In genomic region chr12:64832313-64833151, GRCm38 (mm10) we compare ENCODE assay signal across 16 mouse cellular contexts.
A peak's percentile ranks its signal among the peaks of the same experiment; 100 is the strongest.
DNase-seq lines count a peak whose midpoint lies in the region; ATAC-seq lines count a peak whose summit lies in the region.
"Had no signal": no experiment of that assay in that cellular context is flagged by ENCODE, and none has a peak within 500 bp of the region (broad histone marks: within the 10 kb centered on the region; RNA-seq: fewer than 3 reads in every experiment).

No protein-coding gene starts in this region.

- H3K27me3 ChIP-seq in embryonic facial prominence, embryonic 14.5 days (replicated peaks; ENCODE audit: control insufficient read depth, insufficient read depth, low read length) = no peaks in the 10 kb centered on the region
- H3K27me3 ChIP-seq in hindbrain, embryonic 13.5 days = no peaks in the 10 kb centered on the region
- no peaks in the 10 kb centered on the region for H3K27me3 ChIP-seq in midbrain, embryonic 16.5 days (ENCODE audit: control insufficient read depth, insufficient read depth, low read depth, low read length)
- H3K27me3 ChIP-seq: CH12.LX; heart, embryonic 12.5 days; liver, embryonic 13.5 days had no signal

- no peaks in the 10 kb centered on the region for H3K36me3 ChIP-seq in embryonic facial prominence, embryonic 14.5 days (ENCODE audit: control insufficient read depth, insufficient read depth, low read length)
- no peaks in the 10 kb centered on the region for H3K36me3 ChIP-seq in hindbrain, embryonic 13.5 days
- no peaks in the 10 kb centered on the region for H3K36me3 ChIP-seq in midbrain, embryonic 16.5 days (ENCODE audit: control insufficient read depth, insufficient read depth, low read length)
- H3K36me3 ChIP-seq: heart, embryonic 12.5 days; liver, embryonic 13.5 days had no signal

- no peak overlapping the region for H3K9ac ChIP-seq in embryonic facial prominence, embryonic 14.5 days (ENCODE audit: low read depth, low read length)
- no peak overlapping the region for H3K9ac ChIP-seq in hindbrain, embryonic 13.5 days
- no peak overlapping the region for H3K9ac ChIP-seq in midbrain, embryonic 16.5 days (ENCODE audit: low read depth, low read length)
- H3K9ac ChIP-seq: heart, embryonic 12.5 days; liver, embryonic 13.5 days had no signal

- no peak overlapping the region for H3K4me2 ChIP-seq in embryonic facial prominence, embryonic 14.5 days (ENCODE audit: low read depth, low read length)
- H3K4me2 ChIP-seq in hindbrain, embryonic 13.5 days = no peak overlapping the region
- no peak overlapping the region for H3K4me2 ChIP-seq in midbrain, embryonic 16.5 days (ENCODE audit: low read length)
- H3K4me2 ChIP-seq: heart, embryonic 12.5 days; liver, embryonic 13.5 days had no signal

- ATAC-seq in embryonic facial prominence, embryonic 14.5 days (ENCODE audit: low read depth) = peak; percentile 71
- ATAC-seq in hindbrain, embryonic 13.5 days (ENCODE audit: low FRiP score) = peak; percentile 76
- peak; percentile 83 for ATAC-seq in midbrain, embryonic 16.5 days
- ATAC-seq: Patski had no signal

- peak; percentile 48 for DNase-seq in embryo, embryonic 11 days
- peak; percentile 62 for DNase-seq in embryonic facial prominence, embryonic 14.5 days (ENCODE audit: low spot score)
- DNase-seq in liver = no peak
- DNase-seq in right cerebral cortex, postnatal 25 days = no peak
- no peak for DNase-seq in testis, postnatal 14 days (ENCODE audit: low spot score)
- DNase-seq: adrenal gland, adult 8-10 months; kidney, postnatal 25 days; liver, embryonic 13.5 days; lung, postnatal 14 days; right cerebral cortex, adult 18-20 months; thymus, postnatal 25 days had no signal

- H3K27ac ChIP-seq in embryonic facial prominence, embryonic 14.5 days (replicated peaks; ENCODE audit: low read depth, low read length) = no peak overlapping the region
- no peak overlapping the region for H3K27ac ChIP-seq in hindbrain, embryonic 13.5 days
- no peak overlapping the region for H3K27ac ChIP-seq in midbrain, embryonic 16.5 days (ENCODE audit: low read length)
- H3K27ac ChIP-seq: liver, embryonic 13.5 days had no signal

- no peaks in the 10 kb centered on the region for H3K9me3 ChIP-seq in embryonic facial prominence, embryonic 14.5 days (ENCODE audit: control insufficient read depth, low read length)
- no peaks in the 10 kb centered on the region for H3K9me3 ChIP-seq in hindbrain, embryonic 13.5 days
- no peaks in the 10 kb centered on the region for H3K9me3 ChIP-seq in midbrain, embryonic 16.5 days (replicated peaks; ENCODE audit: control insufficient read depth, low read length, poor library complexity, severe bottlenecking)
- H3K9me3 ChIP-seq: heart, embryonic 12.5 days; liver, embryonic 13.5 days had no signal

- 44% methylated on average over 9 of the region's 9 CpGs for WGBS in embryonic facial prominence, embryonic 14.5 days
- WGBS in hindbrain, embryonic 13.5 days = 52% methylated on average over 9 of the region's 9 CpGs
- WGBS in midbrain, embryonic 16.5 days = 26% methylated on average over 9 of the region's 9 CpGs

- H3K4me1 ChIP-seq in embryonic facial prominence, embryonic 14.5 days (ENCODE audit: control insufficient read depth, insufficient read depth, low read length) = no peaks in the 10 kb centered on the region
- H3K4me1 ChIP-seq in hindbrain, embryonic 13.5 days (replicated peaks) = peaks cover 8% of the 10 kb centered on the region; the same call in 1 of the 2 replicates
- H3K4me1 ChIP-seq in midbrain, embryonic 16.5 days (ENCODE audit: control insufficient read depth, insufficient read depth, low read length) = peaks cover 3% of the 10 kb centered on the region; the same call in 1 of the 2 replicates
- H3K4me1 ChIP-seq: liver, embryonic 13.5 days had no signal

- H3K4me3 ChIP-seq in embryonic facial prominence, embryonic 14.5 days (ENCODE audit: low read depth, low read length) = no peak overlapping the region
- H3K4me3 ChIP-seq in hindbrain, embryonic 13.5 days = no peak overlapping the region
- no peak overlapping the region for H3K4me3 ChIP-seq in midbrain, embryonic 16.5 days (ENCODE audit: low read depth, low read length)
- H3K4me3 ChIP-seq: heart, embryonic 12.5 days; liver, embryonic 13.5 days had no signal

Comparison
In these comparisons a context has a peak if more than half of its experiments do, and no peak if none do; other contexts are left out.
1. DNase-seq: peak in embryo, embryonic 11 days (single experiment) and embryonic facial prominence, embryonic 14.5 days (single experiment); none in liver (single experiment), right cerebral cortex, postnatal 25 days (single experiment) and testis, postnatal 14 days (single experiment).
2. Peak in every context shown above with its lines, with median percentiles within 50 percentile points of each other: ATAC-seq.